Mouse (Mus musculus): ENCODE measurements at regions not wholly inside any gene's neighbourhood (a gene's known extent, or its start where the extent isn't known, plus 50 kb on each side); places are given as distances from the start of the nearest gene placed in this dataset.

- no peak for ATAC-seq (replicated peaks; ENCODE audit: low FRiP score, poor library complexity, severe bottlenecking)
Observed at GRCm38 (mm10) chr7:145135971-145136370, 71.9 kb downstream of the 1810010D01Rik start.

GRCm38 (mm10) chr7:145132506-145132905 is 75.4 kb downstream of the 1810010D01Rik start:
- ATAC-seq (replicated peaks; ENCODE audit: low FRiP score, poor library complexity, severe bottlenecking), result no peak

GRCm38 (mm10) chr7:145131438-145132159 is 76.3 kb downstream of the 1810010D01Rik start:
- ATAC-seq (replicated peaks; ENCODE audit: low FRiP score, poor library complexity, severe bottlenecking), result no peak

DNA sequence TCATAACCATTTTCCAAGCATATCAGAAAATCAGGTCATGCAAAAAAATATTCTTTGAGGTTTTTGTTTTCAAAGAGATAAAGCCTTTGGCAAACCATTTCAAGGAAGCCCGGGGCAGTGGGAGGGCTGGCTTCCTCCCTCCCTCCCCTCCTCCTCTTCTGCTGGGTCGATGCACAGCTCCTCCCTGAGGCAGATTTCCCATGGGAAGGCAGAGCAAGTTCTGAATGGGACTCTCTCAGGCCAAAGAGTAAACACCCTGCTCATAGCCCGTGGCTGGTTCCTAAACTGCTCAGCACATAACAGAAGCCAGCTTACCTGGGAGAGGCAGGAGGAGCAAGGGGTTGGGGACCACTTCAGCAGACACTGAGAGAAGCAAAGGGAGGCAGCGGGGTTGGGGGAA is 77.9 kb downstream of the 1810010D01Rik start:
- no peak for ATAC-seq (replicated peaks; ENCODE audit: low FRiP score, poor library complexity, severe bottlenecking)

DNA sequence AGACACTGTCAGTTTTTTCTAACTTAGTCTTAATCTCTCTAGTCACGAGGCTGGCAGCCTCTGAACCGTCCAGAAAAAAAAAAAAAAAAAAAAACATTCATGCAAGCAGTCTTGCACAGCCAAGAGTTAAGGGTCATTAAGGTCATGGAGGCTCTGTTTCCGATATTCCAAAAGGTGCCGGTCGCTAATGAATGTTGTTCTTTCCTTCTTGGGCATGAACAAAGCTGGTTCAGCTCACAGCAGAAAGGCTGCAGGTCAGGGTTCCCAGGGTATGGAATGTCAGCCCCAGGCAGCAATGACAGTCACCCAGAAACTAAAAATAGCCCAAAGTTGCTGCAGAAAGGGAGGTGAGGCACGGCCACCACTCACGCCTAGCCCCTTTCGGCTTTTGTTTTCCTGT is 80.3 kb downstream of the 1810010D01Rik start:
- no peak for ATAC-seq (replicated peaks; ENCODE audit: low FRiP score, poor library complexity, severe bottlenecking)

DNA sequence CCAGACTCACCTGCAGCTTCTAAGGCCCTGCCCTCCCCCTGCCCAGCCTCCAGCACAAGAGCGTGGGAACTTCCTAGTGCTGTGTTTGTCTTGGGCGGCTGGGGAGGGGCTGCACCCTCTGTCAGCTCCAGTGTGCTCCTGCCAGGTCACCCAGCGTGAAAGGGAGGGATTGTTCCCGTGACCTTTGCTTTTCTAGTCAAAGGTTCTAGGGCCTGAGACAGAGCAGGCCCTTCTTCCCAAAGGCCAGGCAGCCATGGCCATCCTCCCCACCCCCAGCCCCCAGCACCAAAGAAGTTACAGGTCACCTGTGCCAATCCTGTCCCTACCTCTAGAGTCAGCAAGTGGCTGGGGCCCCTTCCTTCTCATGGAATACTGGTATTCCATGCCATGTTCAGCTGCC is 80.7 kb downstream of the 1810010D01Rik start:
- ATAC-seq (replicated peaks; ENCODE audit: low FRiP score, poor library complexity, severe bottlenecking), result no peak

DNA sequence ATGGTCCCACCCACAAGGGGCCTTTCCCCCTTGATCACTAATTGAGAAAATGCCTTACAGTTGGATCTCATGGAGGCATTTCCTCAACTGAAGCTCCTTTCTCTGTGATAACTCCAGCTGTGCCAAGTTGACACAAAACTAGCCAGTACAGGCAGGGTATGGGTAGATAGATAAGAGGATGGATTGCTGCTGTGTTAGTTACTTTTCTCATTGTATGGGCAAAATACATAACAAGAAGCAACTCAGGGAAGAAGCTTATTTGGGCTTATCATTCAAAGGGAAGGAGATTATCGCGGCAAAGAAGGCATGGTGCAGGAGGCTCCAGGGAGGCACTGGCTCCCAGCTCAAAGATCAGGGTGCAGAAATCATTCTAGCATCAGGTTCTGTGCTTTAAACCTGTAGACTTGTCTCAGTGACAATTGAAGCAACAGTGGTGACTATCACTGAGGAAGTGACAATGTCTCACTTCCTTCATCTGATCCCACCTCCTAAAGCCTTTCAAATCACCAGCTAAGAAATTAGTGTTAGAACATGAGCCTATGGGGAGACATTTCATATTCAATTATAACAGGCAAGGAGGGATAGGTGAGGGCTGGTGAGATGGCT is 83.8 kb downstream of the 1810010D01Rik start:
- ATAC-seq (replicated peaks; ENCODE audit: low FRiP score, poor library complexity, severe bottlenecking), result no peak

DNA sequence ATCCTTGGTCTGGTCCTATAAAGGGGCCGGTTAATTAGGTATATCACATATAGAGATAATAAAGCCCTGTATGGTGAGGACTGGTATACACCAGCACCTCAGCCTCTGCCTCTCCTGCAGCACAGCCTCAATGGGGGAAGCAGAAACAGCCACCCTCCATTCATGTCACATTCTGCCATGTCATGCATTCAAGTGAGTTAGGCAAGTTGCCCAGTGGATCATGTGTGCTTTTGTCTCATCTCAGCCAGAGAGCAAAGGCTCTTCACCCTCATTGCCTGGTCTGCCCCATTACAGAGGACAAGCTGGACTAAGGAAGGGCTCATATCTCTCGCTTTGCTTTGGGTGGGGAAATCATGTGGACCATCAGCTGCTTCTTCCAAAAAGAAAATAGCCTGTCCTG is 85.4 kb downstream of the 1810010D01Rik start:
- no peak for ATAC-seq (replicated peaks; ENCODE audit: low FRiP score, poor library complexity, severe bottlenecking)

DNA sequence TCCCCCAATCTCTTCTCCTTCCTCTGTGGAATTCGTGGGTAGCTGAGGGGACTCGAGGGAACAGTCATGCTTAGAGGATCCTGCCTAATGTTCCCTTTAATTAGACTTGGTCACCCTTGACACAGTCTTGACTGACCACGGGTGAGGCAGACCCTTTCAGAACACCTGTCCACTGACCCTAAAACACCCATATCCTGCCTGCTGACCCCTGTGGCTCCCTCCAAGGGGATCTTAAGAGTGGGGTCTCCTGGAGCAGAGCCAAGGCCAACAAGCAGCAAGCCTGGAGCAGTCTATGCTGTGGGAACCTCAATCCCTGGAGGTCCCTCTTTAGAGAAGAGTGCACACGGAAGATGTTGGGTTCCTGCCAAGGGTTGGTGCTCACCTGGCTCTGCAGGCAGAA is 89.5 kb downstream of the 1810010D01Rik start:
- ATAC-seq (replicated peaks; ENCODE audit: low FRiP score, poor library complexity, severe bottlenecking), result no peak

DNA sequence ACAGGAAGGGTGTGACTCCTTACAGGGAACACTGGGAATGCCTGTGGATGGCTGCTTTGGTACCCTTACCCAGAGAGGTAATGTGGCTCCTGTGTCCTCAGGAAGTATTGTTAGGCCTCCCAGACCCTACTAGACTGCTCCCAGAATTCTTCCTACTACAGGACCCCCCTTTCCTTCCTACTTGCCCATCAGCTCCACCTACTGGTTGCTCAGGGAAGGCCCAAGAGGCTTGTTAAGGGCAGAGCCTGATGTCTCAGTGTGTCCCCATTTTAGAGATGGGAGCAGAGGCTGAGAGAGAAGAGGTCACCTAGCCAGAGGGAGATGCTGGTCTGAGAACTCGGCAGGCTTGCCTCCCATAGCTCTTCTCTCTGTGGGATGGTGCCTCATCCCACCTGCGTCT is 93.3 kb downstream of the 1810010D01Rik start:
- ATAC-seq (replicated peaks; ENCODE audit: low FRiP score, poor library complexity, severe bottlenecking), result no peak

DNA sequence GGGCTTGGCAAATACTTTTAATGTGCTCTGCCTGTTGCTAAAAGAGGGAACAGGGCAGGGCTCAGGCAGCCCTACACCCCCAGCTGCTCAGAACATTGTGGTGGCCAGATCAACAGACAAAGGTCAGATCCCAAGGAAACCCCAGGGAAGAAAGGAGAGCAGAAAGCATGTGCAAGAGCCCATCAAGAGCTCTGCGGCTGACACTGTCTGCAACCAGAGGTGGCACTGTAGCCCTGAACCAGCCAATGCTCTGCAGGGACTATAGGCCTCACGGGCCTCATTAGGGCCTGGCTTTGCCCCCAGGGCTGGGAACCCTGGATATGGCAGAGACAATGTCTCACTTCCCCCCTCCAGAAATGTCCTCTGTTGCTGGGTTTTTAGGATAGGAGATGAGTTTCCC is 93.8 kb downstream of the 1810010D01Rik start:
- no peak for ATAC-seq (replicated peaks; ENCODE audit: low FRiP score, poor library complexity, severe bottlenecking)

- ATAC-seq (replicated peaks; ENCODE audit: low FRiP score, poor library complexity, severe bottlenecking), result no peak
Observed at GRCm38 (mm10) chr7:145112887-145113531, 94.9 kb downstream of the 1810010D01Rik start.

GRCm38 (mm10) chr7:145112146-145112830 is 95.6 kb downstream of the 1810010D01Rik start:
- ATAC-seq (replicated peaks; ENCODE audit: low FRiP score, poor library complexity, severe bottlenecking), result no peak

DNA sequence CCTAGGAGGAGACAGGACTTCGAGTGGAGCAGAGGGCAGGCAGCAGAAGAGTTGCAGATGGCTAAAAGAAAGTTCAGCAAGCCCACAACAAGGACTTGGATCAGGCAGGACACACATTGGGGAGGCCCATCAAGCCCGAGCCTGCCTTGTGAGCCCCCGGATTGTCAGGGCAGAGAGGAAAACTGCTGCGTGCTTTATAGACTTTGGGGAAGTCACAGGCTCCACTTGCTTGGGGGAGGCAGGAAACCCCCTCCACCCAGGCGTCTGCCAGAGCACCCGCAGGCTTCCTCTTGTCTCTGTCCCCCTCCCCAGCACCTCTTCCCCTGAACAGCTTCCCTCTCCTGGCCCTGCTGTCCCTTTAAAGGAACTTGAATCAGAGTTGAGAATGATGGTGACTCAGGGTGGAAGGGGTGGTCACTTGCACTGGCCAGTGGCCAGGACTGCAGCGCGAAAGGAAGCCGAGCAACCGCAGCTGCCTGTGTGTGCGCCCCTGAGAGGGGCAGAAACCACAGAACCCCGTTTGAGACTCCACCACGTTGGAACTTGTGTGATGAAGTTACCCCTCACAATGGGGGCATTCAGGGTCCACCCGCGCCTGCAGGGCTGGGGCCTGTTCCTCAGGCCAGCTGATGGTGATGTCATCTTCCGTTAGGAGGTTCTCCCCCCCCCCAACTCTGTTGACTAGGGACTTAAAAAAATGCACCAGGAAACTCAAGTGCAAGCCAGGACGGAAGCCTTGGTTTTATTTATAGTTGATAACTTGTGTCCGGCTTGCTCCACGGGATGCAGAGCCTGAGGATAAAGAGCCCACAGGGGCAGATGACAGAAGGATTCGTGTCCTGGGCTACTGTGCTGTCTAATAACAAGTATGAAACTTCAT is 96.4 kb downstream of the 1810010D01Rik start:
- no peak for ATAC-seq (replicated peaks; ENCODE audit: low FRiP score, poor library complexity, severe bottlenecking)

DNA sequence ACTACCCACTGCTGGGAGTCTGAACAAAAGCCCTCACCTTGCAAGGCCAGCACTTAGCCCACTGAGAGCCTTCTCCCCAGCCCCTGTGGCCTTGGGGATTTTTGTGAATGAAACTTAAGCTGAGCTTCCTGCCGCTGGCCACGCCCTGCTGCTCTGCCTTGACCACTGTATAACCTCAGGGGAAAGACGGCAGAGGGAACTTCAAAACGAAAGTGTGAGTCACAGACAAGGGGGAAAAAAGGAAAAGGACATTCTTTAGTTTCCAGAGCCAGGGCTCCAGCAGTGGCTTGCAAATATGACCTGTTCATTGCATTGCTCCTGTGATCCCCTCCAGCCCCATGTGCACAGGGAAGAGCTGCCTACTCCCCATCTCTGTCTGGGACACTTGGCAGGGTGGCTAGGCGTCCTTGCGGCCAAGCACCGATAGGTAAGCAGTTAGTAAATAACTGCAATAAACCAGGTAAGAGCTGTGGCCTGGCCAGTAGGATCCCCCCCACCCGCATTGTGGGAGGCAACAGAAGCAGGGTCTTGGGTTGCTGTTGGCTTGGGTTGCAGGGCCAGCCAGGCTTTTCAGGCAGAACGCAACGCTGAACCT is 97.2 kb downstream of the 1810010D01Rik start:
- no peak for ATAC-seq (replicated peaks; ENCODE audit: low FRiP score, poor library complexity, severe bottlenecking)

DNA sequence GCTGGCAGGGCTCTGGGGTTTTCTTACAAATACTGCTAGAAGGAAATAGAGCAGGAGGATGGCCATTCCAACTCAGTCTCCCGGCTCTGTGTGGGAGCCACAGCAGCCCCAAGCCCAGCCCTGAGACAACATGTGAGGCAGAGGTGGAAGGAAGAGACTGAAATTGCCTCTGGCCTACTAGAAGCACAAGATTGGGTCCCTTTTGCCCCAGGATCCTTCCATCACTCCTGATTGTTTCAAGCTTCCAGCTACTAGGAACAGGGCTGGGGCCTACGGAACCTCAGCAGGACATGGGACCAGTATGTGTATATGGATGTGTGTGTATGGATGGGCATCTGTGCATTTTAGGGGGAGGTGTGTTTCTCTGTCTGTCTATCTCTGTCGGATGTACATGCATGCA is 97.9 kb downstream of the 1810010D01Rik start:
- ATAC-seq (replicated peaks; ENCODE audit: low FRiP score, poor library complexity, severe bottlenecking), result no peak

- ATAC-seq (replicated peaks; ENCODE audit: low FRiP score, poor library complexity, severe bottlenecking), result no peak
Observed at GRCm38 (mm10) chr7:145109471-145109870, 98.4 kb downstream of the 1810010D01Rik start.

DNA sequence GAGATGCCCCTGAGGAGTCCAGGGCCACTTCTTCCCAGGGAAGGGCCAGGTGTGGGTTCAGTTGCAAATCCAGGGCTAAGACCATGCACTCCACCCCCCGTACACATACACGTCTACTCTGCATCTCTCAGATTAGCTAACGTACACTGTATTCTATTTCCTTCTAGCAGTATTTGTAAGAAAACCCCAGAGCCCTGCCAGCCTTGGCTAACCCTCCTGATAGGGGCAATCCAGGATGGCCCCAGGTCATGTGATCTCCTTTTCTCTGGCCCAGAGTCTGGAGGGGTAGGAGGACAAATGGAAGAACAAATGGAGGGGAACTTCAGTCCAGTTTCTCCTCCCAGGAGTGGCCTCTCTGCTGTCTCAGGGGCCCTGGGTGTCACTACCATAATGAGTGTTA is 98.9 kb downstream of the 1810010D01Rik start:
- ATAC-seq (replicated peaks; ENCODE audit: low FRiP score, poor library complexity, severe bottlenecking), result no peak

GRCm38 (mm10) chr7:145107575-145108170 is 100.2 kb downstream of the 1810010D01Rik start:
- ATAC-seq (replicated peaks; ENCODE audit: low FRiP score, poor library complexity, severe bottlenecking), result no peak
